Mouse (Mus musculus): ENCODE measurements at regions not wholly inside any gene's neighbourhood (a gene's known extent, or its start where the extent isn't known, plus 50 kb on each side); places are given as distances from the start of the nearest gene placed in this dataset.

DNA sequence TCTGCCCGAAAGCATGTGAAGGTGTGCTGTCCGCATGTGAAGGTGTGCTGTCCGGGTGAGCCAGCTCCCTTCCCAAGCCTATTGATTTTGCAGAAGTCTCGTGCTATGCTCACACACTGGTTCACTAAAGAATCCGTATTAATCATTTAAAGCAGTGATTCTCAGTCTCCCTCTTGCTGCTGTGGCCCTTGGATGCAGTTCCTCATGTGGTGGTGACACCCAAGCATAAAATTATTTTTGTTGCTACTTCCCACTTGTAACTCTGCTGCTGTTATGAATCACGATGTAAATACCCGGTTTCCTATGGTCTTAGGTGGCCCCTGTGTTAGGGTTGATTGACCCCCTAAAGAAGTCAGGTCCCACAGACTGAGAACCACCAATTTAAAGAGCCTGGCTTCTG lies 55.7 kb upstream of the Emb start:
- Histone ChIP-seq H3K27me3 (no peaks in the 10 kb centered on the region), H3K9ac (no peak overlapping the region), H3K4me3 (no peak overlapping the region), H3K36me3 (no peaks in the 10 kb centered on the region), H3K9me3 (no peaks in the 10 kb centered on the region), H3K4me1 (replicated peaks) (no peaks in the 10 kb centered on the region), H3K27ac (replicated peaks) (no peak overlapping the region), H3K4me2 (no peak overlapping the region)
- WGBS = 92% methylated on average over 7 of the region's 7 CpGs
- ATAC-seq (ENCODE audit: low FRiP score, low read depth) = no peak

- no peak overlapping the region for H3K4me2 ChIP-seq
- WGBS = 74% methylated on average over 6 of the region's 6 CpGs
- no peak for ATAC-seq (ENCODE audit: low FRiP score, low read depth)
Observed at GRCm38 (mm10) chr13:117143828-117144227, 64.5 kb upstream of the Emb start.

DNA sequence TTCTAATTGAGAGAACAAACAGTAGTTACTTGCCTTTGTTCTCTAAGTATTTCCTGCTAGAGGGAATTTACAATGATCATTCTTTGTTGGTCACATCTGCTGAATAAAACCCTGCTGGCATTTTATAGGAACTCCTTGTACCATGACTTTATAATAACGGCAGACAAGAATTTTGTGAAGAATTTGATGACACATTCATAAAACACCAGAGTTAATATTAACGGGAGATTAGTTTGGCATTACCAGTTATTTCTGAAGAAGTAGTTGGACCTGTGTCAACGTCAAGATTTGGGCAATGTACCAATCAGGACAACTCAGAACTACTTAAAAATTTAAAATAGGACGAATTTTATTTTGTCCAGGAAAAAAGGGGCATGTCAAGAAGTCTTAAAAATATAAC lies 65.1 kb upstream of the Emb start:
- no peaks in the 10 kb centered on the region for H3K36me3 ChIP-seq
- WGBS = 78% methylated on average over 4 of the region's 4 CpGs
- H3K4me1 ChIP-seq (replicated peaks) = no peaks in the 10 kb centered on the region
- no peaks in the 10 kb centered on the region for H3K27me3 ChIP-seq
- no peak overlapping the region for H3K4me3 ChIP-seq
- ATAC-seq (ENCODE audit: low FRiP score, low read depth) = no peak
- H3K4me2 ChIP-seq = no peak overlapping the region
- H3K27ac ChIP-seq (replicated peaks) = no peak overlapping the region
- no peak overlapping the region for H3K9ac ChIP-seq
- H3K9me3 ChIP-seq = no peaks in the 10 kb centered on the region

More at GRCm38 (mm10) chr13:117143828-117144227, 64.5 kb upstream of the Emb start:
- Histone ChIP-seq H3K9me3 (no peaks in the 10 kb centered on the region), H3K27ac (replicated peaks) (no peak overlapping the region), H3K4me1 (replicated peaks) (no peaks in the 10 kb centered on the region), H3K9ac (no peak overlapping the region), H3K27me3 (no peaks in the 10 kb centered on the region), H3K4me3 (no peak overlapping the region), H3K36me3 (no peaks in the 10 kb centered on the region)

DNA sequence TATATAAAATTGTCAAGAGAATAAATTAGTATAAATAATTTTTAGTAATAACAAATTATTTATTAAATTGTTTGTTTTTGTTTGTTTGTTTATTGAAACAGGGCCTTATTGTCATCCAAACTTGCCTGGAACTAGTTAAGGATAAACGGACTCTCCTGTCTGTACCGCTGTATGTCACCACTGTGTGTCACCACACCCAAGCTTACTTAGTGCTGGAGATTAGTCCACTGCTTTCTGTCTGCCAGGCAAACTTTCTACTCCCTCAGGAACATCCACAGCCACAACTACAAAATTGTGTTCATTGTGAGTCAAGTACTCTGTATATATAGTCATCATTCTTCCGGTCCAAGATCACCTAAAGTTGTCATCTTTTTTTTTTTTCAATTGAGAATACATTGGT lies 74.0 kb upstream of the Emb start:
- Histone ChIP-seq H3K4me2 (no peak overlapping the region), H3K36me3 (no peaks in the 10 kb centered on the region), H3K4me1 (replicated peaks) (no peaks in the 10 kb centered on the region), H3K9me3 (no peaks in the 10 kb centered on the region), H3K9ac (no peak overlapping the region), H3K4me3 (no peak overlapping the region), H3K27me3 (no peaks in the 10 kb centered on the region), H3K27ac (replicated peaks) (no peak overlapping the region)
- WGBS = 89% methylated on average over 3 of the region's 3 CpGs
- no peak for ATAC-seq (ENCODE audit: low FRiP score, low read depth)

DNA sequence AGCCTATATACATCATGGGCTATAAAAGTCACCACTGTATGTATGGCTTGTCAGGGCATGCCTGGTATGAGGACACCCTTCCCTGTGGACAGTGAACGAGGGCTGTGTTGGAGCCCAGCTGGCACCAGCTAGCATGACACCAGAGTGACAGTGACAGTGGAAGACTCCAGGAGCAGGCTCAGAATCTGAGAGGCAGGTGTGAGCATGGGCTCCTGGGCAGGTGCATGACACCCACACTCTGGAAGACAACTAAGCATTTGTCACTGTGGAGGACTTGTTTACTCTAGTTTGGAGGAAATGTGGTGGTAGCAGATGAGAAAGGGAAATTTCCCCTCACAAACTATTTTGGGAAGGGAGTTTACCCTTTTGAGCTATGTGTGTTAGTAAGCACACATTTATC lies 76.2 kb upstream of the Emb start:
- no peak for ATAC-seq (ENCODE audit: low FRiP score, low read depth)
- WGBS = 93% methylated on average over 1 of the region's 1 CpGs
- Histone ChIP-seq H3K27ac (replicated peaks) (no peak overlapping the region), H3K27me3 (no peaks in the 10 kb centered on the region), H3K9me3 (no peaks in the 10 kb centered on the region), H3K4me1 (replicated peaks) (no peaks in the 10 kb centered on the region), H3K4me2 (no peak overlapping the region), H3K9ac (no peak overlapping the region), H3K4me3 (no peak overlapping the region), H3K36me3 (no peaks in the 10 kb centered on the region)

DNA sequence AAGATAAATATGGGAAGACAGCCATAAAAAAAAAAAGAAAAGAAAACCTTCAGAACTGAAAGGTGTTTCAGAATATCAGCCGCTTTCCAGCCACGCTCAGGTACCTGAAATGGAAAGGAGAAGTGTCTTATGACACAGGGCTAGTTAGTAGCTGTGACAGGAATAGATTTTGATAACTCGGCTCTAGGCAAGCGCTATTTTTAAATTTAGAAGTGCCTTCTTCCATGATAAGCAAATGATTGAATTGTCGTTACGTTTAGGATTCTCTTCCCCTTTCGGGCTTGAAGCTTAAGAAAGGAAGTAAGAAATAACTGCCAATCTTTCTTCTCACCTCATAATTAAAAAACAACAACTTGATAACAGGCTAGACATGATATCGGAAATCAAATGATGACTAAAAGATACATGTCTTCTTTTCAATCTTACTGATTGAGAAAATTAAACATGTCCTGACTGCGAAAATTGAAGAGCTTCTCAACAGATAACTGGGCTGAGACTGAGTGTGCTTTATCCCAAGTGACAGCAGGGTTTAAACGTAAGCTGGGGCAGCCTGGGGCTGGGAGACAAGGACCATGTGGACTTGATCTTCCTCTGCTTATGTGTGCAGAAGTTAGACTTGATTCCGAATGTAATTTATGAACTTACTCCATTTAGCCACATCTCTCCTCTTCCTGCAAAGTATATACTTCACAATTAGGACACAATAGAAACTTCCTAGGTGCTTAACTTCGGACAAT lies 80.4 kb upstream of the Emb start:
- H3K9ac ChIP-seq = no peak overlapping the region
- no peaks in the 10 kb centered on the region for H3K36me3 ChIP-seq
- 85% methylated on average over 12 of the region's 12 CpGs for WGBS
- H3K27ac ChIP-seq (replicated peaks) = no peak overlapping the region
- no peaks in the 10 kb centered on the region for H3K27me3 ChIP-seq
- no peaks in the 10 kb centered on the region for H3K9me3 ChIP-seq
- ATAC-seq (ENCODE audit: low FRiP score, low read depth) = no peak
- H3K4me1 ChIP-seq (replicated peaks) = no peaks in the 10 kb centered on the region
- no peak overlapping the region for H3K4me2 ChIP-seq
- H3K4me3 ChIP-seq = no peak overlapping the region

GRCm38 (mm10) chr13:117127116-117127728 lies 81.1 kb upstream of the Emb start:
- no peak overlapping the region for H3K4me2 ChIP-seq
- H3K36me3 ChIP-seq = no peaks in the 10 kb centered on the region
- 91% methylated on average over 10 of the region's 10 CpGs for WGBS
- no peak overlapping the region for H3K9ac ChIP-seq
- no peak overlapping the region for H3K4me3 ChIP-seq
- no peak for ATAC-seq (ENCODE audit: low FRiP score, low read depth)
- no peak overlapping the region for H3K27ac ChIP-seq (replicated peaks)
- no peaks in the 10 kb centered on the region for H3K27me3 ChIP-seq
- H3K4me1 ChIP-seq (replicated peaks) = no peaks in the 10 kb centered on the region
- no peaks in the 10 kb centered on the region for H3K9me3 ChIP-seq

DNA sequence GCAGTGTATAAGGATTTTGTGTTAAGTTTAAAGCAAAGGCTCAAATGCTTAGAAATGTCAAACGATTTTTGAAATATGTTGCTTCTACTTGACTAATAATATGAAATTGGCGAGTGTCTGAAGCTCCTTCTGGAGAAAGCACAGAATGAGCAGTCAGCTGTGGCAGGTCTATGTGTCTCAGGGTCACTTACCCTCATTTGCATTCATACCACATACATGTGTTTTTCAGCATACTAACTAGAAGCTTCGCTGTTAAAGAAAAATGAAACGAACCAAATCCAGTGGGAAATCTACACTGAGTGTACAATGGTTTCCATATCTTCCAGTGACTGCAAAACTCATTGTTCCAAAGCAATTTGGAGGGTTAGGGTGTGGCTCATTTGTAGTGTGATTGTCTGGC lies 88.7 kb upstream of the Emb start:
- H3K4me2 ChIP-seq = no peak overlapping the region
- WGBS = 35% methylated on average over 4 of the region's 4 CpGs
- no peaks in the 10 kb centered on the region for H3K27me3 ChIP-seq
- H3K9me3 ChIP-seq = no peaks in the 10 kb centered on the region
- no peak for ATAC-seq (ENCODE audit: low FRiP score, low read depth)
- no peak overlapping the region for H3K9ac ChIP-seq
- no peak overlapping the region for H3K4me3 ChIP-seq
- H3K27ac ChIP-seq (replicated peaks) = 0 out of 2 replicates have a peak overlapping the region, but pooled peaks have one; percentile 16
- H3K4me1 ChIP-seq (replicated peaks) = peaks cover 8% of the 10 kb centered on the region
- no peaks in the 10 kb centered on the region for H3K36me3 ChIP-seq

GRCm38 (mm10) chr13:117114797-117115196 lies 89.5 kb upstream of the Parp8 start:
- no peak overlapping the region for H3K27ac ChIP-seq (replicated peaks)
- H3K27me3 ChIP-seq = no peaks in the 10 kb centered on the region
- no peak overlapping the region for H3K4me2 ChIP-seq
- no peak overlapping the region for H3K4me3 ChIP-seq
- no peaks in the 10 kb centered on the region for H3K36me3 ChIP-seq
- peaks cover 7% of the 10 kb centered on the region for H3K4me1 ChIP-seq (replicated peaks)
- ATAC-seq (ENCODE audit: low FRiP score, low read depth) = no peak
- no peaks in the 10 kb centered on the region for H3K9me3 ChIP-seq
- 91% methylated on average over 5 of the region's 5 CpGs for WGBS
- no peak overlapping the region for H3K9ac ChIP-seq

DNA sequence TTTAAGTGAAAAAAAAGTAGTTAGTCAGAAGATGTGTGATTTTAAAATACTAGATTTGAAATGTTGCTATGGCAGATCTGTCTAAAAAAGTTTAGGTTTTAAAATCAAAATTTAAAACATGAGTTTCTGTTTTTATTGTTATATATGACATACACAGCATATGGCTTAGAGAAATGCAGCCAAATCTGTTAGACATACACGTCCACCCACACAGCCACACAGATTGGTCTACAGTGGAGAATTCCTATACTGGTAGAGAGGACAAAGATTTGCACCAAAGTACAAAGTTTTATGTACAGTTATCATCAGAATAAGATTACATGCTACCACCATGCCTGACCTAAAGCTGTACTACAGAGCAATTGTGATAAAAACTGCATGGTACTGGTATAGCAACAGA lies 87.1 kb upstream of the Parp8 start:
- no peaks in the 10 kb centered on the region for H3K9me3 ChIP-seq
- H3K36me3 ChIP-seq = no peaks in the 10 kb centered on the region
- no peak overlapping the region for H3K4me2 ChIP-seq
- no peak for ATAC-seq (ENCODE audit: low FRiP score, low read depth)
- WGBS = 88% methylated on average over 1 of the region's 1 CpGs
- H3K9ac ChIP-seq = no peak overlapping the region
- no peaks in the 10 kb centered on the region for H3K4me1 ChIP-seq (replicated peaks)
- no peaks in the 10 kb centered on the region for H3K27me3 ChIP-seq
- H3K4me3 ChIP-seq = no peak overlapping the region
- H3K27ac ChIP-seq (replicated peaks) = no peak overlapping the region

GRCm38 (mm10) chr13:117105151-117105660 lies 79.9 kb upstream of the Parp8 start:
- WGBS = 59% methylated on average over 1 of the region's 1 CpGs
- Histone ChIP-seq H3K27me3 (no peaks in the 10 kb centered on the region), H3K27ac (replicated peaks) (no peak overlapping the region), H3K4me2 (no peak overlapping the region), H3K4me1 (replicated peaks) (no peaks in the 10 kb centered on the region), H3K9me3 (no peaks in the 10 kb centered on the region), H3K36me3 (no peaks in the 10 kb centered on the region), H3K4me3 (no peak overlapping the region), H3K9ac (no peak overlapping the region)
- ATAC-seq (ENCODE audit: low FRiP score, low read depth) = no peak

DNA sequence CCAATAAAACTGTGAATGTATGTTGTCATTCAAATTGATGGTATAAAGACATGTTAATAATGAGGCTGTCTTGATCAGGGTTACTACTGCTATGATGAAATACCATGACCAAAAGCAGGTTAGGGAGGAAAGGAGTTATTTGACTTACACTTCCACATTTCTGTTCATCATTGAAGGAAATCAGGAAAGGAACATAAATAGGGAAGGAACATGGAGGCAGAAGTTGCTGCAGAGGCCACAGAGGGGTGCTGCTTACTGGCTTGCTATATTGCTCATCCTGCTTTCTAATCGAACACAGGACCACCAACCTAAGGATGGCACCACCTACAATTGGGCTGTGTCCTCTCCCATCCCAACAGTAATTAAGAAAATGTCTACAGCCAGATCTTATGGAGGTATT lies 69.4 kb upstream of the Parp8 start:
- Histone ChIP-seq H3K4me2 (no peak overlapping the region), H3K9ac (no peak overlapping the region), H3K4me3 (no peak overlapping the region), H3K27ac (replicated peaks) (no peak overlapping the region), H3K4me1 (replicated peaks) (no peaks in the 10 kb centered on the region), H3K27me3 (no peaks in the 10 kb centered on the region), H3K9me3 (no peaks in the 10 kb centered on the region), H3K36me3 (no peaks in the 10 kb centered on the region)
- WGBS = 95% methylated on average over 1 of the region's 1 CpGs
- ATAC-seq (ENCODE audit: low FRiP score, low read depth) = no peak

Data from hindbrain, embryonic 15.5 days (tissue).